Mouse (Mus musculus) stomach, postnatal 0 days (tissue): ENCODE results near the gene Fbxo40.

Source experiments
- CTCF ChIP-seq: IDR thresholded peaks from 2 replicates; pipeline ENCODE4 v1.5.1; 2016; ENCODE audit warnings: antibody characterized with exemption, low read depth, mild to moderate bottlenecking, moderate library complexity
- EP300 ChIP-seq: optimal IDR thresholded peaks from 2 replicates; pipeline ENCODE3; 2016; ENCODE audit warnings: antibody characterized with exemption

DNA sequence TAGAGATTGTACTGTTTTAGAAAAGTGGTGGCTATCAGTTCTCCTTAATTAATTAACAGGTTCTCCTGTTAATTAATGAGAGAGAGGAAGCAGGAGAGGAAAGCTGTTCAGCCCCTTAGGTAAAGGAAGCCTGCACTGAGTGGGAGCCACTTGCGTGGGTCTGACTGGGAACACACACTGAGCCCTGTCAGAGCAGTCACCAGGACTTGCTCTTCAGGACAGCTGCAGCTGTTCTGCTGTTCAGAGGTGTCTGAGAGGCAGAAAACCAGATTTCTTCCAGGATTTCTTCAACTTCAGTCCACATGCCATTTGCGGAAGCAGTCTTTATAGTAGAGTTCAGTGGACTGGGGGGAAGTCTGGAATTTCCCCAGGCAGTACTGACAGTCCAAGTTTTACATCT is 2.9 kb downstream of the Fbxo40 start:
- TF ChIP-seq CTCF, result no peak
- no peak for TF ChIP-seq EP300
